Mouse (Mus musculus) hindbrain, embryonic 15.5 days (tissue): ENCODE data around the gene Sh2d1b2. TPM values are rescaled to one million over a fixed set of nuclear protein-coding genes. Genes with fewer than 3 reads are reported as not detected.

Source experiments
- ATAC-seq: fragments of 200-750 bp; cut with Nextera tagmentation; 2 replicates; pipeline ENCODE4 v1.8.0; 2017; ENCODE audit warnings: low read depth, moderate number of reproducible peaks, moderate TSS enrichment; ENCODE audit not compliant: low FRiP score
- H3K27ac ChIP-seq: fragments of 300-500 bp; sonication (generic); replicated peaks from 2 replicates; pipeline ENCODE4 v1.5.1; 2015; ENCODE audit warnings: mild to moderate bottlenecking, inconsistent platforms
- H3K27me3 ChIP-seq: fragments of 300-500 bp; sonication (generic); 2 replicates; pipeline ENCODE4 v1.6.1; 2015; ENCODE audit warnings: control low read depth, inconsistent platforms
- H3K36me3 ChIP-seq: fragments of 300-500 bp; sonication (generic); 2 replicates; pipeline ENCODE4 v1.6.1; 2015; ENCODE audit warnings: control low read depth, inconsistent platforms
- H3K4me1 ChIP-seq: fragments of 300-500 bp; sonication (generic); replicated peaks from 2 replicates; pipeline ENCODE4 v1.6.1; 2015; ENCODE audit warnings: control low read depth, inconsistent platforms
- H3K4me2 ChIP-seq: fragments of 300-500 bp; sonication (generic); 2 replicates; pipeline ENCODE4 v1.6.1; 2015; ENCODE audit warnings: moderate library complexity, mild to moderate bottlenecking, inconsistent platforms
- H3K4me3 ChIP-seq: fragments of 300-500 bp; sonication (generic); 2 replicates; pipeline ENCODE4 v1.5.1; 2015; ENCODE audit warnings: mild to moderate bottlenecking, inconsistent platforms
- H3K9ac ChIP-seq: fragments of 300-500 bp; sonication (generic); 2 replicates; pipeline ENCODE4 v1.6.1; 2015; ENCODE audit warnings: inconsistent platforms
- H3K9me3 ChIP-seq: fragments of 300-500 bp; sonication (generic); 2 replicates; pipeline ENCODE4 v1.6.1; 2016; ENCODE audit warnings: control low read depth, inconsistent platforms
- WGBS: fragments of 180-500 bp; shearing (Covaris S2); methylation state at CpG from one replicate; pipeline ENCODE4 v1.1.7; 2015; 5-methylcytosine and 5-hydroxymethylcytosine counted together
- polyA plus RNA-seq: library from polyadenylated mRNA; unstranded; fragments of >200 nt; fragmentation: Nextera tagmentation; extraction: Ambion mirVana; gene quantifications from 2 replicates; pipeline ENCODE4 v1.2.1, GENCODE M21; 2015

The Sh2d1b2 gene
- polyA plus RNA-seq, 1 experiment from 2014 or later: not detected

- ATAC-seq: no peak
- Histone ChIP-seq H3K4me1 (peaks cover 12% of the 10 kb centered on the region), H3K4me3 (peak overlapping the region; percentile 57), H3K27me3 (peaks cover 5% of the 10 kb centered on the region; the same call in 1 of the 2 replicates), H3K9me3 (no peaks in the 10 kb centered on the region), H3K4me2 (peak overlapping the region; percentile 75), H3K36me3 (peaks cover 10% of the 10 kb centered on the region; the same call in 1 of the 2 replicates), H3K27ac (peak overlapping the region; percentile 69; the same call in 1 of the 2 replicates), H3K9ac (peak overlapping the region; percentile 59; the same call in 1 of the 2 replicates)
- WGBS: 82% methylated on average over 3 of the region's 3 CpGs
Observed at GRCm38 (mm10) chr1:170215590-170215989, 17.0 kb upstream of the Sh2d1b2 start.

GRCm38 (mm10) chr1:170218091-170218884, 14.3 kb upstream of the Sh2d1b2 start:
- ATAC-seq: no peak
- Histone ChIP-seq H3K4me3 (no peak overlapping the region), H3K9ac (no peak overlapping the region), H3K27ac (no peak overlapping the region), H3K4me1 (peaks cover 9% of the 10 kb centered on the region), H3K9me3 (no peaks in the 10 kb centered on the region), H3K27me3 (peaks cover 8% of the 10 kb centered on the region; the same call in 1 of the 2 replicates), H3K36me3 (no peaks in the 10 kb centered on the region), H3K4me2 (no peak overlapping the region)
- WGBS: 86% methylated on average over 6 of the region's 6 CpGs

DNA sequence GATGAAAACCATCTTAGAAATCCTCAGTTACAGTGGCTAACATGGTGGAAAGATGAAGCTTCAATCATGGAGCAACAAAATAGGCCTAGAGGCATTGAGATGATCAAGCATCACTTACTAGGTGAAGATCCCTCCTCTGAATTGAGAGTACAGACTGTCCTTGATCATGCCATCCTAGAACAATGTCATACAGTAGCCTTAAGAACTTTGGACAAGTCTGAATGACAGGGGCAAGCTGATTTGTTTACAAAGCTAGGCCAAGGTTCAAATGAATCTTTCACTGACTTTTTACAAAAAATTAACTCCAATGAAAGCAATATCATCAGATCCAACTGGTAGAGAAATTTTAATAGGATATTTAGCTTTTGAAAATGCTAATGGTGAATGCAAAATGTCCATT, 12.2 kb upstream of the Sh2d1b2 start:
- Histone ChIP-seq H3K36me3 (no peaks in the 10 kb centered on the region), H3K4me2 (no peak overlapping the region), H3K27me3 (peaks cover 9% of the 10 kb centered on the region; the same call in 1 of the 2 replicates), H3K27ac (no peak overlapping the region), H3K4me1 (no peaks in the 10 kb centered on the region), H3K9me3 (no peaks in the 10 kb centered on the region), H3K9ac (no peak overlapping the region), H3K4me3 (no peak overlapping the region)
- ATAC-seq: no peak

DNA sequence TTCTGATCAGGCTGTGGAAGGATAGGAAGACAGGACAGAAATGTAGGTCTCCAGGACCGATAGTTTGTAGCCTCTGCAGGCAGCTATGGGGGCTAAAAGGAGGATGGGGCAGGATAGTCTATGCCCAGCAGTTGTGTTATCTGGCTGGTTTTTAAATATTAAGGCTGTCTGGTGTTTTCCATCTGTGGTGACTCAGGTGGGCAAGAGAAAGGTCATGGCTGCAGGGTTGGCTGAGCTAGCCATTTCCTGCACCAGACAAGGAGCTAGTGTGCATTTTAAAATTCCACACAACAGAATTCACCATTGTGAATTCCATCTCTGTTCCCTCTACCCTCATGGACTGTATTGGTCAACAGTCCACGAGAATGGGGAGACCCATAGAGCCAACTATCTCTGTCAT, 9.3 kb upstream of the Sh2d1b2 start:
- H3K9me3 ChIP-seq: no peaks in the 10 kb centered on the region
- no peaks in the 10 kb centered on the region for H3K4me1 ChIP-seq
- H3K9ac ChIP-seq: no peak overlapping the region
- 0 out of 2 replicates have a peak, but pooled peaks cover 4% of the 10 kb centered on the region for H3K27me3 ChIP-seq
- no peaks in the 10 kb centered on the region for H3K36me3 ChIP-seq
- no peak overlapping the region for H3K4me3 ChIP-seq
- no peak overlapping the region for H3K4me2 ChIP-seq
- 77% methylated on average over 2 of the region's 2 CpGs for WGBS
- no peak overlapping the region for H3K27ac ChIP-seq
- no peak for ATAC-seq

- no peak overlapping the region for H3K27ac ChIP-seq
- WGBS: 89% methylated on average over 3 of the region's 3 CpGs
- no peaks in the 10 kb centered on the region for H3K36me3 ChIP-seq
- H3K4me3 ChIP-seq: no peak overlapping the region
- H3K9ac ChIP-seq: no peak overlapping the region
- no peaks in the 10 kb centered on the region for H3K27me3 ChIP-seq
- H3K4me1 ChIP-seq: no peaks in the 10 kb centered on the region
- no peak overlapping the region for H3K4me2 ChIP-seq
- H3K9me3 ChIP-seq: no peaks in the 10 kb centered on the region
- no peak for ATAC-seq
Observed at GRCm38 (mm10) chr1:170245016-170245415, 12.5 kb downstream of the Sh2d1b2 start.

DNA sequence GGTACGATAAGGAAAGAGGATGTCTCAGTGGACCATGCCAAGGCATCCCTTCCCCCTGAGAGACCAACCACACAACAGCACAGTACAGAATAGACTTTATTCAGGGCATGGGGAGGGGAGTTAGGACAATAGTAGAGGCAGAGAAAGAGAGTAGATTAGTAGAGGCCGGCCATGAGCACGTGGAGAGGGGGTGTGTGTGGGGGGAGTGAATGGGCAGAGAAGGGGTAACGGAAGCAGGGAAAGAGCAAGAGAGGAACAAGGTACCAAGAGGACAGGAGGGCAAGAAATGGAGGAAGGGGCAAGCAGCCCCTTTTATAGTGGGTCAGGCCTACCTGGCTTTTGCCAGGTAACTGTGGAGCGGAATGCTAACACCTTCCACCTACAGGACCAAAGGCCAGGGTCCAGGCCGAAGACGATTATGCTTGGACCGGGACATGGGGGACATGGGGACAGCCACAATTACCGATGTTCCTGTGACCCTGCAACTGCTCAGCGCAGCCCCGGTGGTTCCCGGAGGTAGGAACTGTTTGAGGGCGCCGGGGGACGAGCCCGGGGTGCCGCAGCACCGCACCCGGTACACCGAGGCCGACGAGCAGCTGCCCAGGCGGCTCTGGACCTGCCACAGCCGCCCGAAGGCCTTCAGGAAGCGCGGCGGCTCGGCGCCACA, 22.5 kb downstream of the Sh2d1b2 start:
- Histone ChIP-seq H3K36me3 (no peaks in the 10 kb centered on the region), H3K9ac (peak overlapping the region; percentile 81), H3K27ac (peak overlapping the region; percentile 53), H3K4me1 (peaks cover 6% of the 10 kb centered on the region; the same call in 1 of the 2 replicates), H3K9me3 (no peaks in the 10 kb centered on the region), H3K4me2 (peak overlapping the region; percentile 95), H3K27me3 (no peaks in the 10 kb centered on the region), H3K4me3 (peak overlapping the region; percentile 77)
- peak; percentile 95 for ATAC-seq
- WGBS: 20% methylated on average over 30 of the region's 30 CpGs

- no peaks in the 10 kb centered on the region for H3K9me3 ChIP-seq
- H3K27ac ChIP-seq: peak overlapping the region; percentile 53
- H3K4me2 ChIP-seq: peak overlapping the region; percentile 95
- H3K27me3 ChIP-seq: no peaks in the 10 kb centered on the region
- peak; percentile 100 for ATAC-seq
- peak overlapping the region; percentile 81 for H3K9ac ChIP-seq
- 2% methylated on average over 32 of the region's 32 CpGs for WGBS
- H3K36me3 ChIP-seq: no peaks in the 10 kb centered on the region
- peaks cover 6% of the 10 kb centered on the region; the same call in 1 of the 2 replicates for H3K4me1 ChIP-seq
- H3K4me3 ChIP-seq: peak overlapping the region; percentile 77
Observed at GRCm38 (mm10) chr1:170255560-170255910, 23.0 kb downstream of the Sh2d1b2 start.

DNA sequence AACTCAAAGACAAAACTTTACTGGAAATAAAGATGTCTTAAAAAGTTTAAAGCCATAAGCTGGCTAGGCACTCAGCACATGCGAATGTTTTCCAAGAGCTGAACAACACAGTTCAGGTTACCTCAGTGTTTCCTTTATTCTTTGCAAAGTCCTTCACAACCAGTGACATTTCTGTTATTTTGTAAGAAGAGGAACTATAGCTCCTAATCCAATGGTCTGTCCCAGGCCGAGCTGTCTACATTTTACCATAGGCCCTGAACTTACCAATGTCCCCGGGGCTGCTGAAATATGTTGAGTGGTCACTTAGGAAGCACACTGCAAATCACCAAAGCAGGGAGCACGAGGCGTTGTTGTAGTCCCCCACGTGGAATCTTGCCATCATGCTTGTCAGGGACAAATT, 37.7 kb downstream of the Sh2d1b2 start:
- H3K27me3 ChIP-seq: no peaks in the 10 kb centered on the region
- no peak for ATAC-seq
- WGBS: 85% methylated on average over 6 of the region's 6 CpGs

DNA sequence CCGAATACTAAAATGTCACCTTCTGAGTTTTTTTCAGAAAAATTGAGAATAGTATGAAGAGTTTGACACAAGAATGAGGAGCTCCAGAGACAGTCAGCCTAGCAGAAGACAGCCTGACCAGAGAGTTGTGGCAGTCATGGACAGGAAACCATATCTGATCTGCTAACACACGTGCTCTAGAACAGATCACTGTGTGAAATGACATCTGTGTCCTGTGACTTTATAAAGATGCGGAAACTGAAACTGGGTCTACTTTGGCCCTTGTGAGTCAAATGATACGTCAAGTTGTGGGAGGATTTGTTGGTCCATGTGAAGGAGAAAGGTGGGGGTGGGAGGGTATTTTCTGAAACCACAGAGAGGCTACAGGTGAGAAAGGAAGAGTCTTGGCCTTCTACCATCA, 38.1 kb downstream of the Sh2d1b2 start:
- no peaks in the 10 kb centered on the region for H3K4me1 ChIP-seq

More for the DNA sequence above, 37.7 kb downstream of the Sh2d1b2 start:
- Histone ChIP-seq H3K4me3 (no peak overlapping the region), H3K4me1 (no peaks in the 10 kb centered on the region), H3K9me3 (no peaks in the 10 kb centered on the region), H3K27ac (no peak overlapping the region), H3K4me2 (no peak overlapping the region), H3K9ac (no peak overlapping the region), H3K36me3 (no peaks in the 10 kb centered on the region)

DNA sequence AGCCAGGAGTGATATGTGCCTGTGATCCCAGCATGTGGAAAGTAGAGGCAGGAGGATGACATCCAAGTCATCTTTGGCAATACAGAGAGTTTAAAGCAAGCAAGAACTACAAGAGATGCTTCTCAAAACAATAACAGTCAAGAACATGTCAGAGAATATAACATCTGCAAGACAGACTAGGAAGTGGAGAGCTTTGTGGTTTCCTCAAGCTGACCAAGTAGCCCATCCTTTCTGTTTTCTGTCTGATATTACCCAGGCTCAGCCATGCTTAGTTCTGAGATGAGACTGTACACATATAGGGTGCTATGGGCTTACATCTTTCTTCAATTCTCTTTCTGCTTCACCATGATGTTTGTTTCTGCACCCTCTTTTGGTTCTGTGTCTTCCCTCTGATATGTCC, 40.7 kb downstream of the Sh2d1b2 start:
- H3K27me3 ChIP-seq: no peaks in the 10 kb centered on the region
- no peaks in the 10 kb centered on the region for H3K4me1 ChIP-seq
- H3K27ac ChIP-seq: no peak overlapping the region
- H3K36me3 ChIP-seq: no peaks in the 10 kb centered on the region
- ATAC-seq: no peak
- no peaks in the 10 kb centered on the region for H3K9me3 ChIP-seq
- H3K4me2 ChIP-seq: no peak overlapping the region
- H3K9ac ChIP-seq: no peak overlapping the region
- H3K4me3 ChIP-seq: no peak overlapping the region

More for the DNA sequence above, 38.1 kb downstream of the Sh2d1b2 start:
- Histone ChIP-seq H3K27me3 (no peaks in the 10 kb centered on the region), H3K9me3 (no peaks in the 10 kb centered on the region), H3K9ac (no peak overlapping the region), H3K27ac (no peak overlapping the region), H3K4me3 (no peak overlapping the region), H3K36me3 (no peaks in the 10 kb centered on the region), H3K4me2 (no peak overlapping the region)
- ATAC-seq: no peak
- WGBS: 86% methylated on average over 4 of the region's 4 CpGs

- Histone ChIP-seq H3K4me3 (no peak within 1 kb of the TSS), H3K4me2 (no peak within 1 kb of the TSS), H3K9me3 (no peaks in the 10 kb centered on the region), H3K4me1 (no peaks in the 10 kb centered on the region), H3K27me3 (no peaks in the 10 kb centered on the region), H3K36me3 (no peaks in the 10 kb centered on the region), H3K27ac (no peak within 1 kb of the TSS), H3K9ac (no peak within 1 kb of the TSS)
- WGBS: 89% methylated on average over 3 of the region's 3 CpGs
- ATAC-seq: no peak
Observed at GRCm38 (mm10) chr1:170277016-170277415, 44.5 kb downstream of the Sh2d1b2 start, which contains the start of gene Sh2d1b1. Gene Sh2d1b1 (plus strand): TSS chr1:170277320.

DNA sequence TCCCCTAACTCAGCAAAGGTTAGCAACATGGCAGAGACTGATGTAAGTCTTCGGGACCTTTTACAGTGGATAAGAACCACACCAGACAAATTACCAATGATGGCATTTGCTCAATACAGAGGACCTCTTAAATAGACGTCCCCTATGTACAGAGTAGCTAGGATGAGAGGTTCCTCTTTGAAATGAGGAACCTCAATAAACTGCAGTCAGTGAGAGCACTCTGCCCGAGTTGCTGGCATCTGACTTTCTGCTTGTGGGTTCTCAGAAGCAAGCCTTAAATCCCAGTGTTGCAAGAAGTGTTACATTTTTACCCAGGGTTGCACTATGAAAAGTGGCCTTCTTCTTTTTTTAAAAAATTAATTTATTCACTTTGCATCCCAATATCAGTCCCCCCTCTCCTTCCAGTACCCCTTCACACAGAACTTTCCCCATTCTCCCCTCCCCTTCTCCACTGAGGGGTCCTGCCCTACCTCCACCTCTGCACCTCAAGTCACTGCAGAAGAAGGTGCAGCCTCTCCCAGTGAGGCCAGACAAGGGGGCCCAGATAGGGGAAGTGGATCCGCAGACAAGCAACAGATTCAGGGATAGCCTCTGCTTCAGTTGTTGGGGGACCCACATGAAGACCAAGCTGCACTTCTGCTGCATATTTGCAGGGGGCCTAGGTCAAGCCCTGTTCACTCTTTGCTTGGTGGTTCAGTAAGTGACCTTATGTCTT, 50.0 kb downstream of the Sh2d1b2 start:
- no peak overlapping the region for H3K4me3 ChIP-seq
- no peak for ATAC-seq
- H3K4me1 ChIP-seq: no peaks in the 10 kb centered on the region
- no peak overlapping the region for H3K9ac ChIP-seq
- no peak overlapping the region for H3K4me2 ChIP-seq
- WGBS: 71% methylated on average over 4 of the region's 4 CpGs
- no peaks in the 10 kb centered on the region for H3K36me3 ChIP-seq
- H3K9me3 ChIP-seq: no peaks in the 10 kb centered on the region
- no peak overlapping the region for H3K27ac ChIP-seq
- H3K27me3 ChIP-seq: no peaks in the 10 kb centered on the region
